Mouse (Mus musculus): ENCODE data around the gene Slc9b1.
A peak's percentile ranks its signal among the peaks of the same experiment; 100 is the strongest.

- no peak for TF ChIP-seq CTCF (IDR thresholded peaks at IDR 0.05; ENCODE audit: control insufficient read depth, insufficient read depth, insufficient replicate concordance, low read depth, low read length)
- peak; percentile 84 for TF ChIP-seq POLR2A (IDR thresholded peaks at IDR 0.05; ENCODE audit: control insufficient read depth, low read depth, low read length)
Measured at GRCm38 (mm10) chr3:135347739-135348264, at the start of gene Slc9b1.
